Mouse (Mus musculus): ENCODE data around the gene Bsx.
A peak's percentile ranks its signal among the peaks of the same experiment; 100 is the strongest.

Gene Bsx

GRCm38 (mm10) chr9:40873556-40874470 is at the start of gene Bsx:
TSS of gene Bsx (plus strand) at chr9:40874127.
- DNase-seq (ENCODE audit: low read depth), result peak; percentile 51

DNA sequence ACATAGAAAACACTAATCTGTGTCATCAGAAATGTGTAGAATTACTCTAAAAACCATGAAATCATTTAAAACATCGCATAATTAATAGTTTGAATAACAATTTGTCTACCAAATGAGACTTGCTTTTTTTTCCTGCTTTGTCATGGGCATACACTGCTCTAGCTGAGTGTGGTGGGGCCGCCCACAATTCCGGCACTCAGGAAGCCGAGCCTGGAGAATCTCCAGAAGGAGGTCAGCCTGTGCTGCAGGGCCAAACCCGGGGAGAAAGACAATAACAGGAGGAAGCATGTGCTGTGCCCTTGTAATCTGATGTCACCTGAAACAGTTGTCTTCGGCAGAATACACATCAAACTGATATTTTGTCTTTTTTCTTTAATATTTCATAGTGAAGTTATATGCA is 48.3 kb upstream of the Bsx start:
- DNase-seq (ENCODE audit: low read depth), result no peak

DNA sequence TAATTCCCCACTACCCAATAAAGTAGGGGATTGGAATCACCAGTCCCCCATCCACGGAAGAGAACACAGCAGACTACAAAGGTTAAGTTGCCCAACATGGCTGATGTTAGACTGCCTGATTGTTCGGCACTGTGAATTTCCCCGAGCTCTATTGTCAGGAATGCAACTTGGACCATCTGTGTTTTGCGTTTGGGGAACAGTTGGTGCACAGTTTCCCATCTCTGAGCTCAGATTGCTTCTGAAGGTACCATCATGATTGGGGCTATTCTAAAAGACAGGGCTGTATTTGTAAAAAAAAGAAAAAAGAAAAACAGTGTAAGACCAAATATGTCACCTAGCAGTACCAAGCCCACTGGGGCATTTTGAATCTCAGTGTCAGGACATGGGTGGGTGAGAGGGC is 46.6 kb upstream of the Bsx start:
- DNase-seq (ENCODE audit: low read depth), result no peak

- peak; percentile 73 for DNase-seq (ENCODE audit: low read depth)
Measured at GRCm38 (mm10) chr9:40834569-40834968, 39.4 kb upstream of the Bsx start.

DNA sequence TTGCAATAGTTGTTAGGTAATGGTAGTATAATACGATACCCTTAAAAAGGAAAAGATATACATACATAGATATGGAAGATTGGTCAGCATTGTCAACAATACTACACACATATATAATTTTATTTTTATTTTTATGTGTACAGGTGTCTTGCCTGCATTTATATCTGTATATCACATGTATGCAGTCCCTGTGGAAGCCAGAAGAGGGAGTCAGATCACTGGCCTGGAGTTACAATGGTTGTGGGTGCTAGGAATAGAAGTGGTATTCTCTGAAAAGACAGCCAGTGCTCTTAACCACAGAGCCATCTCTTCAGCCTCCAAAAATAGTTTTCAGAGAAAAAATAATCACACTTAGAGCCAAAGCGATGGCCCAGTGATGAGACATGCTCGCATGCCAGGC is 37.2 kb upstream of the Bsx start:
- no peak for DNase-seq (ENCODE audit: low read depth)

- DNase-seq (ENCODE audit: low read depth), result no peak
Measured at GRCm38 (mm10) chr9:40839662-40840061, 34.3 kb upstream of the Bsx start.

DNA sequence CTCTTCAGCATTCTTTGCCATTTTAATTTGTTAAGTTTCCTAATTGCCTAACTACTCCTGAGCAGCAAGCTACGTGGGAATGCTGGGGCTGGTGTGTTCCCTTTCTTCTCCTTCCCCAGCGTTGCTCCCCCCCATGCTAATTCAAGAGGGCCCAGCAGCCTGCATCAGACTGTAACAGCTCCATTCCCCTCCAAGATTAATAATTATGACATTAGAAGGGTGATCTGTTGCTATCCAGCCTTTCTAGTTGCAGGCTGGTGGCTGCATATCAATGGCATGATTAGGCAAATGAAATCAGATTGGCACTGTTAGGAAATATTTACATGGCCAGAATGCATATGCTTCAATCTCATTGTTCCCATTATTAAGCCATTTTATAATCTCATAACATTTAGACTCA is 22.4 kb upstream of the Bsx start:
- DNase-seq (ENCODE audit: low read depth), result no peak

DNA sequence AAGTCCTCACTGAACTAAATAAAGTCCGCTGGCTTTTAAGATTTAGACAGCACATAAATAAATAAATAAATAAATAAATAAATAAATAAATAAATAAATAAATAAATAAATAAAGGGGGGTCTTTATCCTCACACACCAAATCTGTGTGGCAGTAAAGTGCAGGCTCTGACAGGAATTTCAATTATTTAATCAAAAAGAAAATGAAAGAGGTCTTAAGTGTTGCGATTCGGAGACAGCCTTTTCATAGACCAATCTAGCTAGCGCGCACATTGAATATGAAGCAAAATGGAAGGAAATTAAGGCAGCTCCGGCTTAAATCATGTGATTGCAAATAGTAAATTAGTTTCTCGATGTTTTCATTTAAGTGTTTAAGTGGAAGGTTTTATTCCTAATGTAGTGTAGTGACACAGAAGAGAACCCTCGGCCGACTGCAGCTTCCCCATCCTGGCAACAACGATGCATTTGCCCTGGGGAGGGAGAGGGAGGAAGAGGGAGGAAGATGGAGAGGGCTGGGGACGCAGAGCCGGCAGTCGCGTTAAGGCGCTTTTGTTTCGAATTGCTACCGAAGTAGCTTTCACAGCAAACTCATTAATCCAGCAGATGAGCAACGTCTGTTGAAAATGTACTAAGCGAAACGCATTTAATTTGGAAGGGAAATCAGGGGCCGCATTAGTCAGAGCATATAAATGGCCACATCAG is 15.3 kb upstream of the Bsx start:
- DNase-seq (ENCODE audit: low read depth), result no peak

GRCm38 (mm10) chr9:40859196-40859595 is 14.7 kb upstream of the Bsx start:
- DNase-seq (ENCODE audit: low read depth), result no peak

DNA sequence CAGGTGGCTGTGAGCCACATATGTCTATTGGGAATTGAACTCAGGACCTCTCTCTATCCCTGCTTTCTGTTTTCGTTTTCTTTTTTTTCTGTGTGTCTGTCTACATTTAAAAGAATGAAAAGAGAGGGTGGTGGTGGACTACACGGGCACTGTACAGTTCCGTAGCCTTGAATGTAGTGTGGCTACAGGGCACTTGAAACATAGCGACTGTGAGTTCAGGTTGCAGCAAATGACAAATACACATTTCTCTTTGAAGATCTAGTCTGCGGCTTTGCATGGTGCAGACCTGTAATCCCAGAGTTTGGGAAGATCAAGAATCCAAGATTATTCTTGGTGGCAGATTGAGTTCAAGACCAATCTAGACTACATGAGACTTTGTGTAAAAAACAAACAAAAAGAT is 3.6 kb upstream of the Bsx start:
- no peak for DNase-seq (ENCODE audit: low read depth)

GRCm38 (mm10) chr9:40871369-40872155 is 2.4 kb upstream of the Bsx start:
- DNase-seq (ENCODE audit: low read depth), result no peak

GRCm38 (mm10) chr9:40872156-40872478 is 1.8 kb upstream of the Bsx start:
- no peak for DNase-seq (ENCODE audit: low read depth)

DNA sequence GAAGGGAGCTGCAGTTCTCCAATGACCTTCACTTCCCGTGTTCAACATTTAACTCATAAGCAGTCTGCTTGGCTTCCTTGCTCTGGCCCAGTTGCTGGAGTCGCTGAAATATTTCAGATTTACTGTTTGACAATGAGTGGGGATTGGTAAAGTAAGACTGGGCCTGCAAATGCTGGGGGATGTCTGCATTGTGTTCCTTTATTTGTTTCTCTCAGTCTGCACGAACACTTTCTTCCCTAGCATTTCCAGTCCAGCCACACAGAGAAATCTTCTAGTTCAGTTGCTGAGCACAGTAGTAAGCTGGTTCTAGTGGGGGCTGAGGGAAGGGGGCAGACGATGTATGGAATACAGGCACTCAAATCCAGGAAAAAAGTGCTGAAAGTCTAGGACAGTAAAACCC is 1.0 kb downstream of the Bsx start:
- no peak for DNase-seq (ENCODE audit: low read depth)

DNA sequence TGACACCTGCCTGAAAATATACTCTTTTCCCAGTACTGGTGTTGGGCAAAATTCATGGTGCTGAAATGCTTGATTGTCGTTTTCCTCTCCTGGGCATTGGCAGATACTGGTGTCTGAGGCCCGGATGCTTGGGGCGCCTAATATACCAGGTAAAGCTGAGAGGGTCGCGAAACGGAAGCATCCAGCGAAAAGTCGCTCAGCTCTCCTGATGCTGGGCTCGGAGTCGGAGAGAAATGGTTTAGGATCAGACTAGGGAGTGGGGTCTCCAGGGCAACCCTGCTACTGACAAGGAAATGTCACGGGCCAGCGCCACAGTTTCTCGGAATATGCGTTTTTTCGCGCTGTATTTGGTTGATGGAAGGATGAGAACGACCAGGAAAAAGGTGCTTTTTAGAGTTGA is 1.5 kb downstream of the Bsx start:
- DNase-seq (ENCODE audit: low read depth), result no peak

DNA sequence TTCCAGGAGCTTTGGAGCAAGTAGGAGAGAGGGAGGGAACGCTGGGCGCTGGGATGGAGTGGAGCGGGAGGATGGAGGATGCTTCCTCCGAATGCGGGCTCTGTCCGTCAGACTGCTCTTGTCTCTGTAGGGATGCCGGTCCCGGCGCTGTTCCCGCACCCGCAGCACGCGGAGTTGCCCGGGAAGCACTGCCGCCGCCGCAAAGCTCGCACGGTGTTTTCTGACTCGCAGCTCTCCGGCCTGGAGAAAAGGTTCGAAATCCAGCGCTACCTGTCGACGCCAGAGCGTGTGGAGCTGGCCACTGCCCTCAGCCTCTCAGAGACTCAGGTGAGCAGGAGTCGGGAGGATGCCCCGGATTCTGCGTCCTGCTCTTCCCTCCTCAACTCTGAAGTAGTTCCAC is 2.2 kb downstream of the Bsx start:
- DNase-seq (ENCODE audit: low read depth), result no peak

DNA sequence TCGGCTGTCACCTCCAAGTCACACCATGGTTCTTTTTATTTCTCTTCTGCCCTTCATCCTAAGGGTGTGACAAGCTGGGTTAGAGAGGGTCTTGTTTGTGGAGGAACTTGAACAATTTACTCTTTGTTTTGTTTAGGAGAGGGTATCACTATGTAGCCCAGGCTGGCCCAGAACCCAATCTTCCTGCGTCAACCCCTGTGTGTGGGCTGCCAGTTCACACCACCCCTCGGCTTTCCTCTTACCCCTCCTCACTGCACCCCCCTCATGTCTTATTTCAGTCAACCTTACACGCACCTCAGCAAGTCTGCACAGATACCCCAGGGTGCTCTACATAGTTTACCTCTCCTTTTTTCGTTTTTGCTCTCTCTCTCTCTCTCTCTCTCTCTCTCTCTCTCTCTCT is 2.8 kb downstream of the Bsx start:
- no peak for DNase-seq (ENCODE audit: low read depth)

DNA sequence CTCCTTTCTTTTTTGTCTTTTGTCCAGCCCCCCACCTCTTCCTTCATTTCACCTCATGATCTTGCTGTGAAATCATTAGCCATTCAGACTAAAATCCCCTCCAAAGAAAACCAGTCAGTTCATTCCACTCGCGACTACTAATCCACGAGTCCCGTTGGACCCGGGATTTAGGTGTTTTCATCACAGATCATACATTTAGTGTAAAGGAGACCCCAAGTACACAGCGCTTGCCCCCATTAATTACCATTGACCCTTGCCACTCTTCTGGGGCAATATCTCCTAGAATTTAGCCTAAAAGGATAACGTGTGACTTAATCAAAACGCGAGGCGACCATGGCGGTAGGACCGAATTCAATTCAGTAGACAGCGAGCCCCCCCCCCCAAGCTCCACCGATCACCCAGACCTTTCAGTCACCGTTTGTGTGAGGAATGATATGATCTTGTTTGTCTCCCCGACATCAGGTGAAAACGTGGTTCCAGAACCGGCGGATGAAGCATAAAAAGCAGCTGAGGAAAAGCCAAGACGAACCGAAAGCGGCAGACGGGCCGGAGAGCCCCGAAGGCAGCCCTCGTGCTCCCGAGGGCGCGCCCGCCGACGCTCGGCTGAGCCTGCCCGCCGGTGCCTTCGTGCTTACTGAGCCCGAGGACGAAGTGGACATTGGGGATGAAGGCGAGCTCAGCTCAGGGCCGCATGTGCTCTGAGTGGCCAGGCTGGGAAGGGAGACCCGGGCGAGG is 3.4 kb downstream of the Bsx start:
- DNase-seq (ENCODE audit: low read depth), result no peak

- DNase-seq (ENCODE audit: low read depth), result no peak
Measured at GRCm38 (mm10) chr9:40877881-40878235, 3.9 kb downstream of the Bsx start.

GRCm38 (mm10) chr9:40878291-40878945 is 4.5 kb downstream of the Bsx start:
- DNase-seq (ENCODE audit: low read depth), result no peak

- DNase-seq (ENCODE audit: low read depth), result no peak
Measured at GRCm38 (mm10) chr9:40878998-40879397, 5.1 kb downstream of the Bsx start.

GRCm38 (mm10) chr9:40885669-40886068 is 11.7 kb downstream of the Bsx start:
- no peak for DNase-seq (ENCODE audit: low read depth)

DNA sequence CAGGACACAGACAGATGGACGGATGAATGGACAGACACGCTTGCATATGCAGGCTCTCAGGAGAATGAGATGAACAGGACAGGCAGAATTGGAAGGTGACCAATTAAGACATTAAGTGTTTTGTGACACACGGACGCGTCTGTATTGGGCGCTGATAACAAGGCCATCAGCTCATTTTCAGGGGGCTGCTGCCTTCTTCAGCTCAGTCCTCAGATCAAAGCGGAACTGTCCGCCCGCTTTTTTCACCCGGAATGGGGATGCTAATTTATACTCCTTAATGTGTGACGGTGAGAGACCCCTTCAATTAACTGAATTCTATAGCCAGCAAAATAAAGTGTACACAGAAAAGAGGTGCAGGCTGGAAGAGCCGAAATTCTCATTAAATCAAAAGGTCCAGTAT is 15.5 kb downstream of the Bsx start:
- DNase-seq (ENCODE audit: low read depth), result no peak

Measured in c-Kit-positive CD71-negative TER-119-negative erythroid progenitor cells, embryonic 14.5 days (primary cell).